ENCODE assay signal across 23 mouse cellular contexts in genomic region chr9:96629151-96629550, GRCm38 (mm10). TPM values are rescaled to one million over a fixed set of nuclear protein-coding genes. Genes with fewer than 3 reads are reported as not detected.
DNase-seq lines count a peak whose midpoint lies in the region; TF ChIP-seq lines count a peak whose summit lies in the region.
"Had no signal": no experiment of that assay in that cellular context is flagged by ENCODE, and none has a peak within 500 bp of the region (broad histone marks: within the 10 kb centered on the region; RNA-seq: fewer than 3 reads in every experiment).

No protein-coding gene starts in this region.

- TF ChIP-seq EP300 in CH12.LX (IDR thresholded peaks at IDR 0.05; ENCODE audit: low read length): no peak

- peaks cover 5 to 34% of the 10 kb centered on the region in 2 experiments; a peak in 3 of 4 replicates for H3K4me1 ChIP-seq in CH12.LX (ENCODE audit: control insufficient read depth in 1 of 2, insufficient read depth in 2 of 2)

- no peak overlapping the region for H3K4me2 ChIP-seq in CH12.LX (ENCODE audit: insufficient read depth, low read depth, poor library complexity, severe bottlenecking)

- peak overlapping the region; percentile 44 for H3K4me3 ChIP-seq in gastrocnemius, adult 2 months
- H3K4me3 ChIP-seq in CH12.LX (replicated peaks in 1 of 3; ENCODE audit: low read depth in 2 of 3, low read length in 2 of 3, poor library complexity in 1 of 3): no peak overlapping the region
- H3K4me3 ChIP-seq: embryonic facial prominence, embryonic 12.5 days; embryonic facial prominence, embryonic 15.5 days; heart, adult 2 months; heart, embryonic 10.5 days; heart, embryonic 13.5 days had no signal

- no peak for TF ChIP-seq POLR2A in CH12.LX (IDR thresholded peaks at IDR 0.05; ENCODE audit: low read depth, low read length)

- dilution Hi-C loops in CH12.LX (cut with MboI; ENCODE audit: extremely low pct_ligation_motif_present, extremely low pct_unique_long_range_greater_than_20kb, low sequenced_read_pairs): no loop called here

- intact Hi-C loops in gastrocnemius, adult 2 months (cut with DNase I): no loop called here

- H3K27ac ChIP-seq in gastrocnemius, adult 2 months: peak overlapping the region; percentile 97
- no peak overlapping the region for H3K27ac ChIP-seq in CH12.LX (ENCODE audit: insufficient read depth, low read depth)
- H3K27ac ChIP-seq: embryonic facial prominence, embryonic 12.5 days; embryonic facial prominence, embryonic 15.5 days; heart, adult 2 months; heart, embryonic 10.5 days; heart, embryonic 13.5 days; hindbrain, embryonic 14.5 days; hindbrain, postnatal 0 days had no signal

- peaks cover 0 to 6% of the 10 kb centered on the region in 2 experiments for H3K36me3 ChIP-seq in CH12.LX (replicated peaks in 1 of 2; ENCODE audit: control insufficient read depth in 1 of 2, insufficient read depth in 1 of 2, low read length in 1 of 2)
- H3K36me3 ChIP-seq: embryonic facial prominence, embryonic 12.5 days; embryonic facial prominence, embryonic 15.5 days; heart, embryonic 13.5 days had no signal

- peaks cover 2% of the 10 kb centered on the region for H3K27me3 ChIP-seq in CH12.LX (replicated peaks)
- H3K27me3 ChIP-seq: embryonic facial prominence, embryonic 15.5 days had no signal

- H3K79me2 ChIP-seq in CH12.LX (replicated peaks; ENCODE audit: control insufficient read depth, extremely low read depth, insufficient read depth, poor library complexity, severe bottlenecking): peaks cover 16% of the 10 kb centered on the region

- H3K9ac ChIP-seq in CH12.LX (ENCODE audit: insufficient read depth, low read depth): no peak overlapping the region
- H3K9ac ChIP-seq: embryonic facial prominence, embryonic 12.5 days; embryonic facial prominence, embryonic 15.5 days; heart, embryonic 13.5 days; hindbrain, embryonic 14.5 days had no signal

- DNase-seq in gastrocnemius, adult 2 months: no peak
- no peak for DNase-seq in gastrocnemius, postnatal 25 days
- peak; percentile 27 for DNase-seq in A20 (ENCODE audit: low read depth, low spot score)
- no peak for DNase-seq in CH12.LX (ENCODE audit: extremely low read depth)
- DNase-seq in naive thymus-derived CD4-positive, alpha-beta T cell, adult 2 months (ENCODE audit: low read depth): peak; percentile 50
- DNase-seq in frontal cortex, postnatal 10 days (ENCODE audit: low spot score in 2 of 2): no peak
- DNase-seq in right cerebral cortex, adult 18-20 months: no peak
- DNase-seq in cerebellum, adult 11-12 months: no peak
- DNase-seq: adrenal gland, postnatal 10 days; adrenal gland, postnatal 36 days; cerebellum, adult 2 months; cerebellum, adult 9-11 months; cerebellum, postnatal 25 days; gastrocnemius, postnatal 36 days; heart, adult 2 months; heart, postnatal 14 days; heart, postnatal 4 days had no signal

- no peaks in the 10 kb centered on the region for H3K9me3 ChIP-seq in CH12.LX (replicated peaks; ENCODE audit: low read length)
- H3K9me3 ChIP-seq: embryonic facial prominence, embryonic 12.5 days; embryonic facial prominence, embryonic 15.5 days; heart, embryonic 10.5 days; heart, embryonic 13.5 days had no signal

- no peak for TF ChIP-seq CTCF in gastrocnemius, adult 2 months (IDR thresholded peaks at IDR 0.05)
- no peak for TF ChIP-seq CTCF in CH12.LX (conservative IDR thresholded peaks at IDR 0.05 in 1 of 2, IDR thresholded peaks at IDR 0.05 in 1 of 2; ENCODE audit: low read depth in 2 of 2, low read length in 2 of 2)

- in situ Hi-C loops in CH12.LX (cut with MboI; ENCODE audit: low pct_ligation_motif_present, low pct_unique_long_range_greater_than_20kb, low sequenced_read_pairs): no loop called here

- no peak for TF ChIP-seq RAD21 in CH12.LX (IDR thresholded peaks at IDR 0.05; ENCODE audit: low read depth, low read length)

TF ChIP-seq in CH12.LX, 34 proteins besides CTCF, POLR2A, EP300 and RAD21:
- 0 out of 2 replicates have a peak, but pooled peaks have one; percentile 17 for TF ChIP-seq SIN3A (IDR thresholded peaks at IDR 0.05; ENCODE audit: low read length)
- no peak for TF ChIP-seq ELF1 (IDR thresholded peaks at IDR 0.05; ENCODE audit: low read depth, low read length)

RNA-seq across cellular contexts. Expression of gene Rasa2, which starts 2.3 kb away (rescaled TPM):
- 1 to 10 TPM; 3.2 to 3.6 TPM for total RNA-seq in gastrocnemius, adult 2 months (2021)
- total RNA-seq in gastrocnemius, postnatal 25 days (2021): 1 to 10 TPM; 2.2 to 3.7 TPM
- total RNA-seq in CH12.LX (2012; rRNA removed): 9.8 and 10.2 TPM in 2 replicates
- total RNA-seq in CH12.LX (2014; rRNA removed): 8.9 and 9.7 TPM in 2 replicates
- polyA plus RNA-seq in CH12.LX (2012; ENCODE audit: insufficient read length, low read depth): 8.7 and 9.8 TPM in 2 replicates

Comparison
In these comparisons a context has a peak if more than half of its experiments do, and no peak if none do; other contexts are left out.
1. DNase-seq: peak in A20 (single experiment) and naive thymus-derived CD4-positive, alpha-beta T cell, adult 2 months (single experiment); none in gastrocnemius, adult 2 months (single experiment), gastrocnemius, postnatal 25 days (single experiment), CH12.LX (single experiment), frontal cortex, postnatal 10 days (0 of 2), right cerebral cortex, adult 18-20 months (single experiment) and cerebellum, adult 11-12 months (single experiment).